In the genomic region with DNA sequence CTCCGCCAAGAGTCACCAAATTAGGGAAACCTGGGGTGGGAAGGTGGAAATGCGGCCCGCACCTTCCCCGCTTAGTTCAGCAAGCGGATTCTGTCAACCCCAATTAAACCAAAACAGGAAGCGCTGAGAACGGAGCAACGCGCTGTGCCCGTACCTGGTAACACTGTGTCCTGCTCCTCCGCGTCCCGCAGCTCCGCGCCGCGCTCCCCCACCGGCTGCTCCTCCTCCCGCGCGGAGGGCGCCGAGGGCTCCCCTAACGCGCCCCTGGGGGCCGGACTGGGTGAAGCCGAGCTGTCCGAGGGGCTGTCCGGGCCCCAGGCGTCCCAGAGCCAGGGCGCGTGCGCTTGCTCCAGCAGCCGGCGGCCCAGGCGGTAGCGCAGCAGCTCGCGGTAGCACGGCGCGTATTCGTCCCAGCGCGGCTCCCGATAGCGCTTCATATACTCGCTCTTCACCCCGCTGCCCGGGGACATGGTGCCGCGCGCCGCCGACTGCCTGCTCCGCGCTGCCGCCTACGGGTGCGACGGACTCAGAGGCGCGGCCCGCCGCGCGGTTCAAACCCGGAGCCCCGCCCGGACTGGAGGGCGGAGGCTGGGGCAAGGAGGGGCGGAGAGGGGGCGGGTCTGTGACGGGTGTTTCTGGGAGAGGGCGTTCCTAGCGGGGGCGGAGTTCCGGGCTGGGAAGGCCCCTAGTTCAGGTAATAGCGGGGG, we compare ENCODE assay signal across 8 mouse cellular contexts. TPM values are rescaled to one million over a fixed set of nuclear protein-coding genes. Genes with fewer than 3 reads are reported as not detected.
DNase-seq lines count a peak whose midpoint lies in the region; ATAC-seq and TF ChIP-seq lines count a peak whose summit lies in the region.

No protein-coding gene starts in this region.

- H3K27me3 ChIP-seq in forebrain, embryonic 10.5 days (ENCODE audit: poor library complexity, severe bottlenecking) = peaks cover 40% of the 10 kb centered on the region
- peaks cover 17% of the 10 kb centered on the region for H3K27me3 ChIP-seq in heart, embryonic 15.5 days
- peaks cover 14% of the 10 kb centered on the region for H3K27me3 ChIP-seq in liver, embryonic 14.5 days (ENCODE audit: control insufficient read depth, insufficient read depth, low read length)
- H3K27me3 ChIP-seq in neural tube, embryonic 11.5 days (ENCODE audit: control insufficient read depth, insufficient read depth, low read length) = peaks cover 18% of the 10 kb centered on the region
- no peaks in the 10 kb centered on the region for H3K27me3 ChIP-seq in stomach, postnatal 0 days (ENCODE audit: control insufficient read depth, insufficient read depth, low read length)

- TF ChIP-seq EP300 in liver, embryonic 14.5 days (IDR thresholded peaks at IDR 0.05; ENCODE audit: low read depth) = no peak
- no peak for TF ChIP-seq EP300 in stomach, postnatal 0 days (optimal IDR thresholded peaks at IDR 0.05)

- peak; percentile 97 for ATAC-seq in heart, embryonic 15.5 days (replicated peaks; ENCODE audit: insufficient number of reproducible peaks, insufficient read depth, low FRiP score, low read depth)
- ATAC-seq in liver, embryonic 14.5 days (ENCODE audit: insufficient read depth) = peak; percentile 97
- ATAC-seq in neural tube, embryonic 11.5 days (ENCODE audit: insufficient read depth, low FRiP score, low TSS enrichment) = peak; percentile 92
- ATAC-seq in stomach, postnatal 0 days (ENCODE audit: low FRiP score, low TSS enrichment) = peak; percentile 97

- H3K9ac ChIP-seq in heart, embryonic 15.5 days = peak overlapping the region; percentile 75
- H3K9ac ChIP-seq in liver, embryonic 14.5 days (replicated peaks) = peak overlapping the region; percentile 87
- H3K9ac ChIP-seq in neural tube, embryonic 11.5 days (ENCODE audit: low read length) = peak overlapping the region; percentile 81
- peak overlapping the region; percentile 73 for H3K9ac ChIP-seq in stomach, postnatal 0 days (ENCODE audit: low read length)

- peak; percentile 41 for TF ChIP-seq CTCF in liver, embryonic 14.5 days (IDR thresholded peaks at IDR 0.05; ENCODE audit: low read depth)
- peak; percentile 60 for TF ChIP-seq CTCF in stomach, postnatal 0 days (IDR thresholded peaks at IDR 0.05; ENCODE audit: low read depth)

- H3K4me1 ChIP-seq in forebrain, embryonic 10.5 days = peaks cover 24% of the 10 kb centered on the region
- peaks cover 14% of the 10 kb centered on the region; the same call in 1 of the 2 replicates for H3K4me1 ChIP-seq in heart, embryonic 15.5 days (replicated peaks)
- H3K4me1 ChIP-seq in liver, embryonic 14.5 days (replicated peaks; ENCODE audit: control insufficient read depth in 2 of 2, insufficient read depth in 2 of 2, low read length in 1 of 2) = peaks cover 7 to 8% of the 10 kb centered on the region in 2 experiments; a peak in 3 of 4 replicates
- H3K4me1 ChIP-seq in neural tube, embryonic 11.5 days (ENCODE audit: control insufficient read depth, insufficient read depth, low read length) = no peaks in the 10 kb centered on the region
- no peaks in the 10 kb centered on the region for H3K4me1 ChIP-seq in stomach, postnatal 0 days (replicated peaks; ENCODE audit: control insufficient read depth, insufficient read depth)

- H3K36me3 ChIP-seq in forebrain, embryonic 10.5 days (replicated peaks) = peaks cover 5% of the 10 kb centered on the region; the same call in 1 of the 2 replicates
- H3K36me3 ChIP-seq in heart, embryonic 15.5 days = no peaks in the 10 kb centered on the region
- H3K36me3 ChIP-seq in liver, embryonic 14.5 days (replicated peaks; ENCODE audit: control insufficient read depth, insufficient read depth, low read depth) = no peaks in the 10 kb centered on the region
- H3K36me3 ChIP-seq in neural tube, embryonic 11.5 days (ENCODE audit: control insufficient read depth, insufficient read depth, low read length) = no peaks in the 10 kb centered on the region
- no peaks in the 10 kb centered on the region for H3K36me3 ChIP-seq in stomach, postnatal 0 days (ENCODE audit: control insufficient read depth, insufficient read depth, low read length)

- under 1% methylated on average over 79 of the region's 79 CpGs for WGBS in forebrain, embryonic 10.5 days
- under 1% methylated on average over 65 of the region's 79 CpGs for WGBS in heart, embryonic 15.5 days
- WGBS in liver, embryonic 14.5 days (ENCODE audit: insufficient replicate concordance) = under 1% methylated on average over 79 of the region's 79 CpGs
- under 1% methylated on average over 74 of the region's 79 CpGs for WGBS in neural tube, embryonic 11.5 days
- under 1% methylated on average over 60 of the region's 79 CpGs for WGBS in stomach, postnatal 0 days

- H3K4me2 ChIP-seq in heart, embryonic 15.5 days = peak overlapping the region; percentile 98
- H3K4me2 ChIP-seq in liver, embryonic 14.5 days (ENCODE audit: low read depth) = peak overlapping the region; percentile 81
- peak overlapping the region; percentile 91 for H3K4me2 ChIP-seq in neural tube, embryonic 11.5 days (ENCODE audit: low read depth)
- H3K4me2 ChIP-seq in stomach, postnatal 0 days (replicated peaks; ENCODE audit: low read depth) = peak overlapping the region; percentile 98

- peak overlapping the region; percentile 90 for H3K27ac ChIP-seq in forebrain, embryonic 10.5 days
- H3K27ac ChIP-seq in heart, embryonic 15.5 days = peak overlapping the region; percentile 64
- H3K27ac ChIP-seq in liver, embryonic 14.5 days = peak overlapping the region; percentile 62
- H3K27ac ChIP-seq in neural tube, embryonic 11.5 days (ENCODE audit: low read depth, low read length) = peak overlapping the region; percentile 42; the same call in 1 of the 2 replicates
- H3K27ac ChIP-seq in stomach, postnatal 0 days (replicated peaks) = peak overlapping the region; percentile 56; the same call in 1 of the 2 replicates

- H3K4me3 ChIP-seq in forebrain, embryonic 10.5 days = peak overlapping the region; percentile 98
- H3K4me3 ChIP-seq in heart, embryonic 15.5 days = peak overlapping the region; percentile 94
- H3K4me3 ChIP-seq in liver, embryonic 14.5 days (ENCODE audit: insufficient read depth in 1 of 2, low read depth in 2 of 2, low read length in 2 of 2) = peak overlapping the region; percentile 87 to 95
- peak overlapping the region; percentile 93 for H3K4me3 ChIP-seq in neural tube, embryonic 11.5 days (ENCODE audit: low read depth, low read length)
- peak overlapping the region; percentile 81 for H3K4me3 ChIP-seq in stomach, postnatal 0 days (ENCODE audit: low read depth, low read length)

- H3K9me3 ChIP-seq in forebrain, embryonic 10.5 days = no peaks in the 10 kb centered on the region; the same call in 1 of the 2 replicates
- no peaks in the 10 kb centered on the region for H3K9me3 ChIP-seq in heart, embryonic 15.5 days (replicated peaks)
- no peaks in the 10 kb centered on the region for H3K9me3 ChIP-seq in liver, embryonic 14.5 days (ENCODE audit: control insufficient read depth, low read length)
- H3K9me3 ChIP-seq in neural tube, embryonic 11.5 days (ENCODE audit: control insufficient read depth, low read length) = no peaks in the 10 kb centered on the region
- H3K9me3 ChIP-seq in stomach, postnatal 0 days (ENCODE audit: control insufficient read depth, low read length) = no peaks in the 10 kb centered on the region

- DNase-seq in CD8-positive naive resting alpha-beta T cell, adult 2 months (ENCODE audit: low read depth in 2 of 2, low spot score in 2 of 2) = peak; percentile 87 to 88
- DNase-seq in c-Kit-positive CD71-negative TER-119-negative erythroid progenitor cells, embryonic 14.5 days (ENCODE audit: low read depth) = peak; percentile 85
- peak; percentile 93 for DNase-seq in forebrain, embryonic 10.5 days (ENCODE audit: extremely low spot score, low spot score)
- peak; percentile 95 for DNase-seq in kidney, postnatal 25 days
- DNase-seq in liver, embryonic 14.5 days (ENCODE audit: low read depth in 3 of 3, low spot score in 3 of 3) = peak; percentile 87 to 90 (median 87)
- peak; percentile 94 for DNase-seq in neural tube, embryonic 11.5 days (ENCODE audit: low spot score)
- DNase-seq in stomach, postnatal 0 days (ENCODE audit: low spot score) = peak; percentile 97

RNA-seq across cellular contexts. Expression of a gene that starts 0.9 kb away (rescaled TPM):
- polyA plus RNA-seq in forebrain, embryonic 10.5 days (2016; fragmentation: Nextera tagmentation; extraction: Ambion mirVana) = 7.3 and 8.2 TPM in 2 replicates
- polyA plus RNA-seq in heart, embryonic 15.5 days (2015; fragmentation: Nextera tagmentation; extraction: Ambion mirVana) = 2.2 and 2.9 TPM in 2 replicates
- polyA plus RNA-seq in liver, embryonic 14.5 days (2012; rRNA removed) = 2.9 and 3.5 TPM in 2 replicates
- polyA plus RNA-seq in liver, embryonic 14.5 days (2014; fragmentation: Nextera tagmentation; extraction: Ambion mirVana) = 2.4 and 2.7 TPM in 2 replicates
- polyA plus RNA-seq in neural tube, embryonic 11.5 days (2014; fragmentation: Nextera tagmentation; extraction: Ambion mirVana) = 6.3 and 6.7 TPM in 2 replicates
- 0.91 and 1.2 TPM in 2 replicates for polyA plus RNA-seq in stomach, postnatal 0 days (2015; fragmentation: Nextera tagmentation; extraction: Ambion mirVana)

RNA-seq across cellular contexts. Expression of a gene that starts 35.5 kb away (rescaled TPM):
- polyA plus RNA-seq in forebrain, embryonic 10.5 days (2016; fragmentation: Nextera tagmentation; extraction: Ambion mirVana) = 0.14 and 0.22 TPM in 2 replicates
- 179 and 184 TPM in 2 replicates for polyA plus RNA-seq in heart, embryonic 15.5 days (2015; fragmentation: Nextera tagmentation; extraction: Ambion mirVana)
- polyA plus RNA-seq in liver, embryonic 14.5 days (2012; rRNA removed) = 1.9 and 2.2 TPM in 2 replicates
- 0.21 and 0.83 TPM in 2 replicates for polyA plus RNA-seq in liver, embryonic 14.5 days (2014; fragmentation: Nextera tagmentation; extraction: Ambion mirVana)
- 90.2 and 95.2 TPM in 2 replicates for polyA plus RNA-seq in neural tube, embryonic 11.5 days (2014; fragmentation: Nextera tagmentation; extraction: Ambion mirVana)
- polyA plus RNA-seq in stomach, postnatal 0 days (2015; fragmentation: Nextera tagmentation; extraction: Ambion mirVana) = 23.1 and 27.2 TPM in 2 replicates

RNA-seq across cellular contexts. Expression of a gene that starts 53.3 kb away (rescaled TPM):
- 74.9 and 77.6 TPM in 2 replicates for polyA plus RNA-seq in forebrain, embryonic 10.5 days (2016; fragmentation: Nextera tagmentation; extraction: Ambion mirVana)
- 26.9 and 32.1 TPM in 2 replicates for polyA plus RNA-seq in heart, embryonic 15.5 days (2015; fragmentation: Nextera tagmentation; extraction: Ambion mirVana)
- polyA plus RNA-seq in liver, embryonic 14.5 days (2012; rRNA removed) = 12.6 and 12.9 TPM in 2 replicates
- 23.7 and 24.2 TPM in 2 replicates for polyA plus RNA-seq in liver, embryonic 14.5 days (2014; fragmentation: Nextera tagmentation; extraction: Ambion mirVana)
- 66.1 and 71.4 TPM in 2 replicates for polyA plus RNA-seq in neural tube, embryonic 11.5 days (2014; fragmentation: Nextera tagmentation; extraction: Ambion mirVana)
- polyA plus RNA-seq in stomach, postnatal 0 days (2015; fragmentation: Nextera tagmentation; extraction: Ambion mirVana) = 25.8 and 27.0 TPM in 2 replicates

Comparison
In these comparisons a context has a peak if more than half of its experiments do, and no peak if none do; other contexts are left out.
1. Peak in every context shown above with its lines: DNase-seq, ATAC-seq, H3K4me3 ChIP-seq and H3K27ac ChIP-seq.